Mouse (Mus musculus) adrenal gland, adult 8-10 months (tissue): ENCODE data around the gene Ptprj. TPM values are rescaled to one million over a fixed set of nuclear protein-coding genes. Genes with fewer than 3 reads are reported as not detected.
"Not testable (repeated sequence)": the region's sequence is repeated elsewhere in the genome, so short reads cannot be mapped to it uniquely, and the experiment has no call there.

Experiments used
- DNase-seq: peaks from one replicate; pipeline ENCODE4 v3.0.0; 2022
- total RNA-seq, 4 experiments: library from RNA; stranded (reverse); gene quantifications; 2 replicates each; pipeline ENCODE4 v1.2.4; 2022

The Ptprj gene
- total RNA-seq, 4 experiments from 2014 or later: 13.5 to 33.1 (median 23.3) TPM

GRCm38 (mm10) chr2:90398633-90399107 lies 181.8 kb downstream of the Ptprj start, which contains the start of gene Olfr1274-ps:
Gene Olfr1274-ps, plus strand, starts transcription at chr2:90398683.
- not testable (repeated sequence) for DNase-seq

Other genes with a start within 250 kb of the Ptprj start
- gene Olfr1274-ps, start 182.0 kb downstream of the Ptprj start, total RNA-seq: not detected
- 10 to 100 TPM; 19.8 to 33.5 (median 23.4) TPM for gene Nup160, start 96.6 kb upstream of the Ptprj start, total RNA-seq
- gene Fnbp4, start 164.7 kb upstream of the Ptprj start, total RNA-seq: 100 to 1,000 TPM in 1 of 4 experiments, 10 to 100 TPM in 3; 42.9 to 112 (median 72.3) TPM
- 1 to 10 TPM in 2 of 4 experiments, under 1 TPM in 2; 0.78 to 1.0 (median 1.00) TPM for gene Agbl2, start 202.1 kb upstream of the Ptprj start, total RNA-seq